Mouse (Mus musculus): ENCODE measurements around the gene Kiss1.

DNA sequence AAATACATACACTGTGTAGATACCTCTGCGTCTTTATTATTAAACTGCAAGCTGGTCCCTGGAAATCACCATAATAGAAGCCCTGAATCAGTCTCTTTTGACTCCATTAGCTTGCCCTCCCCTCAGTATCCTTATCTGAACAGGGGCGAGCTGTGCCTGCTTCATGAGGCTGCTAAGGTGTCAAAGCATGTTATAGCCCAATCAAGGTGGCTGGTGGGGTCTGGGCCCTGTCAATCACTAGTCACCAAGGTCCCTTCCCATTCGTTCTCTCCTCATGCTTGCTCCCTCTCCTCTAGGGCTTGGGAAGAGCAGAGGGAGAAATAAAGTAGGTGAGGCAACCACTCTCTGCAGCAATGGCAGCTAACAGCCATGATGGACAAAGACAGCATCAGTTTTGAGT, 25.6 kb downstream of the Kiss1 start:
- TF ChIP-seq POLR2A (IDR thresholded peaks at IDR 0.05; ENCODE audit: control insufficient read depth in 1 of 2, insufficient read depth in 1 of 2, low read depth in 1 of 2, low read length in 2 of 2, poor library complexity in 1 of 2) (no peak), CTCF (IDR thresholded peaks at IDR 0.05 in 2 of 3, conservative IDR thresholded peaks at IDR 0.05 in 1 of 3; ENCODE audit: control insufficient read depth in 1 of 3, insufficient read depth in 1 of 3, low read depth in 2 of 3, low read length in 3 of 3, poor library complexity in 1 of 3, severe bottlenecking in 1 of 3) (no peak), GABPA (IDR thresholded peaks at IDR 0.05; ENCODE audit: low read depth, low read length) (no peak)
